Mouse (Mus musculus) urinary bladder, postnatal 10 days (tissue): ENCODE results near the gene Ptrh2.

Experiments
- DNase-seq: peaks from one replicate; pipeline ENCODE4 v3.0.0; 2022; ENCODE audit warnings: low spot score

Gene Ptrh2

GRCm38 (mm10) chr11:86671041-86671675 is 12.6 kb upstream of the Ptrh2 start:
- DNase-seq, result no peak

- no peak for DNase-seq
Measured at GRCm38 (mm10) chr11:86672772-86673171, 11.0 kb upstream of the Ptrh2 start.

GRCm38 (mm10) chr11:86675520-86675919 is 8.3 kb upstream of the Ptrh2 start:
- no peak for DNase-seq

- no peak for DNase-seq
Measured at GRCm38 (mm10) chr11:86678957-86679356, 4.8 kb upstream of the Ptrh2 start.

GRCm38 (mm10) chr11:86680729-86681128 is 3.1 kb upstream of the Ptrh2 start:
- DNase-seq, result no peak

- DNase-seq, result no peak
Measured at GRCm38 (mm10) chr11:86681423-86681822, 2.4 kb upstream of the Ptrh2 start.

GRCm38 (mm10) chr11:86682861-86683260 is 924 bp upstream of the Ptrh2 start:
- no peak for DNase-seq

- no peak for DNase-seq
Measured at GRCm38 (mm10) chr11:86684126-86685012, 584 bp downstream of the Ptrh2 start.

GRCm38 (mm10) chr11:86685366-86685765 is 1.6 kb downstream of the Ptrh2 start:
- no peak for DNase-seq

GRCm38 (mm10) chr11:86690383-86690782 is 6.6 kb downstream of the Ptrh2 start:
- DNase-seq, result no peak

- no peak for DNase-seq
Measured at GRCm38 (mm10) chr11:86691482-86691881, 7.7 kb downstream of the Ptrh2 start.

- no peak for DNase-seq
Measured at GRCm38 (mm10) chr11:86691956-86692355, 8.2 kb downstream of the Ptrh2 start.

GRCm38 (mm10) chr11:86692546-86692945 is 8.8 kb downstream of the Ptrh2 start:
- DNase-seq, result no peak

- DNase-seq, result no peak
Measured at GRCm38 (mm10) chr11:86695461-86695860, 11.7 kb downstream of the Ptrh2 start.

- DNase-seq, result no peak
Measured at GRCm38 (mm10) chr11:86701151-86701550, 17.4 kb downstream of the Ptrh2 start.

- DNase-seq, result no peak
Measured at GRCm38 (mm10) chr11:86714606-86715005, 30.8 kb downstream of the Ptrh2 start.

GRCm38 (mm10) chr11:86717306-86718065 is 33.7 kb downstream of the Ptrh2 start:
- no peak for DNase-seq

- DNase-seq, result no peak
Measured at GRCm38 (mm10) chr11:86718369-86718768, 34.6 kb downstream of the Ptrh2 start.

GRCm38 (mm10) chr11:86719390-86719789 is 35.6 kb downstream of the Ptrh2 start:
- no peak for DNase-seq

GRCm38 (mm10) chr11:86724004-86724403 is 40.2 kb downstream of the Ptrh2 start:
- no peak for DNase-seq

- no peak for DNase-seq
Measured at GRCm38 (mm10) chr11:86724982-86725381, 41.2 kb downstream of the Ptrh2 start.

GRCm38 (mm10) chr11:86725607-86726006 is 41.8 kb downstream of the Ptrh2 start:
- DNase-seq, result no peak

- DNase-seq, result no peak
Measured at GRCm38 (mm10) chr11:86731443-86731842, 47.7 kb downstream of the Ptrh2 start.
